Mouse (Mus musculus): ENCODE measurements around the gene Rasal1.

DNA sequence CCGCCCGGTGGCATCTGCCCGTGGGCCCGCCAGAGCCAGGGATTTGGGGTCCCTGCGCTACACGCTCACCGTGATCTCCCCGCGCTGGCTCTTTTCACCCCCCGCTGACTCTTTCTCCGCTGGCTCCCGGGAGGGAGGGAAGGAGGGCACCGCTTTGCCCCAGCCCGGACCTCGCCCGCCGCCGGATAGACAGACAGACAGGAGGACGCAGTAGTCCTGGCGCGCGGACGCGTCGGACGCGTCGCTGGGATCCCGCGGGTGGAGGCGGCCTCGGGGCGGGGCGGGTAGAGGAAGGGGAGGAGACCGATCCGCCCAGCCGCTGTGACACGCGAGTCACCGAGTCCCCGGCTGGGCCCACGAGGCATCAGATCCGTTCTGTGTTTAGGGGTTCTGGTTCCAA, 62.8 kb downstream of the Rasal1 start:
- TF ChIP-seq CTCF (IDR thresholded peaks at IDR 0.05; ENCODE audit: low read depth, low read length) (no peak), POLR2A (IDR thresholded peaks at IDR 0.05; ENCODE audit: insufficient read depth, low read length) (no peak), EP300 (IDR thresholded peaks at IDR 0.05; ENCODE audit: insufficient read depth, low read depth, low read length) (no peak)

Data from ES-Bruce4 (cell line).